Mouse (Mus musculus): ENCODE results near the gene Abcg5.

Gene Abcg5

DNA sequence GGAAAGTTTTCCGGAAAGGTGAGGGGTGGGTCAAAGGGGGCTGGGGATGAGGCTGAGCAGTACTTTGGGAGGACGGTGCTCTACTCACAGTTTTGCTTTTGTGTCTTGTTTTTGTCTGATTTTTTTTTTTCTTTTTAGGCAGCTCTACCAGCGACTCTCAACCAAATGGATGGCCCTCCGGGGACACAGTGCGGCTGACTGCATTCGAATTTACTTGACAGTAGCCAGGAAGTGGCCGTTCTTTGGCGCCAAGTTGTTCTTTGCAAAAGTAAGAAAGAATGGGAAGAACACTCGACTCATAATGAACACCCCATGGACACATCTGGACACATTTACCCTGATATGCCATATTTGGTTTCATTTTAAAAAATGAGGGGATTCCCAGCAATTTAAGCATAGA lies 71.3 kb downstream of the Abcg5 start:
- no peak for DNase-seq (ENCODE audit: low spot score in 2 of 2)

- DNase-seq (ENCODE audit: low spot score in 2 of 2) = no peak
Measured at GRCm38 (mm10) chr17:84608606-84609005, 74.2 kb downstream of the Abcg5 start.
